Mouse (Mus musculus): ENCODE data around the gene Rimkla. TPM values are rescaled to one million over a fixed set of nuclear protein-coding genes. Genes with fewer than 3 reads are reported as not detected.

The Rimkla gene
- polyA plus RNA-seq, 1 experiment from 2014 or later, result 0.67 TPM

DNA sequence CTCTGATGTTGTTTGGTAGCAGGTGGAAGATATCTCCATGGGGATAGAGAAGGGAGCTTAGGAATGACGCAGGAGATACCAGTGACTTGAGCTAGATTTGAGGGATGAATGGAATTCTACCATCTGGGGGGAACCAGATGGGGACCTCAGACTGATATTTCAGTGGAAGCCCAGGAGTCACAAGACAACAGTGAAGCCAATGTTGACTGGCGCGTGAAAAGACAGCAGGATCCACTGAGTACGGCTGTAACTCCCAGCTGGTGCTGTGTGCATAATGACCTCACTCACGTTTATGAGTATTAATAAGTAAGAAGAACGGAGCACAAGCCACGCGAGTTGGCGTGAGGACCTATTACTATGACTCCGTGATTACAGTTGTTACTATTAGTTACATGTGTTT lies 2.8 kb downstream of the Rimkla start:
- H3K27ac ChIP-seq (replicated peaks; ENCODE audit: low read depth, low read length), result no peak overlapping the region
- WGBS, result 94% methylated on average over 10 of the region's 10 CpGs
- H3K4me1 ChIP-seq (ENCODE audit: control insufficient read depth, insufficient read depth, low read length), result no peaks in the 10 kb centered on the region
- H3K4me2 ChIP-seq (ENCODE audit: low read depth, severe bottlenecking), result no peak overlapping the region
- no peak overlapping the region for H3K9ac ChIP-seq (ENCODE audit: low read length)
- H3K4me3 ChIP-seq (ENCODE audit: low read depth, low read length), result no peak overlapping the region
- no peak for DNase-seq (ENCODE audit: low spot score)
- ATAC-seq (ENCODE audit: insufficient number of reproducible peaks, low FRiP score, low TSS enrichment, low read depth), result no peak
- peaks cover 17% of the 10 kb centered on the region for H3K27me3 ChIP-seq (ENCODE audit: control insufficient read depth, insufficient read depth, low read length)
- H3K9me3 ChIP-seq (ENCODE audit: control insufficient read depth, low read length), result no peaks in the 10 kb centered on the region
- H3K36me3 ChIP-seq (ENCODE audit: control insufficient read depth, insufficient read depth, low read length), result no peaks in the 10 kb centered on the region

DNA sequence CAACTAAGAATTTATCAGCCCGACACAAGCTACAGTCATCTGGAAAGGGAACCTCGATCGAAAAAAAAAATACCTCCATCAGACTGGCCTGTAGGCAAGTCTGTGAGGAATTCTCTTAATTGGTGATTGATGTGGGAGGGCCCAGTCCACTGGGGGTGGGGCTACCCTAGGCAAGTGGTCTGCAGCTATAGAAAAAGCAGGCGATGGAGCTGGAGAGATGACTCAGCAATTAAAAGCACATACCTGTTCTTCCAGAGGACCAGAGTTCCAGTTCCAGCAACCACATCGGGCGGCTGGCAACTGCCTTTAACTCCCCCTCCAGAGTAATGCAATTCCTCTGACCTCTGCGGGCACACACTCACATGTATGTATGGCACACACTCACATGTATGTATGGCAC lies 7.5 kb downstream of the Rimkla start:
- ATAC-seq (ENCODE audit: insufficient number of reproducible peaks, low FRiP score, low TSS enrichment, low read depth), result no peak
- Histone ChIP-seq H3K9me3 (ENCODE audit: control insufficient read depth, low read length) (no peaks in the 10 kb centered on the region), H3K4me2 (ENCODE audit: low read depth, severe bottlenecking) (no peak overlapping the region), H3K27ac (replicated peaks; ENCODE audit: low read depth, low read length) (no peak overlapping the region), H3K27me3 (ENCODE audit: control insufficient read depth, insufficient read depth, low read length) (no peaks in the 10 kb centered on the region), H3K4me3 (ENCODE audit: low read depth, low read length) (no peak overlapping the region), H3K9ac (ENCODE audit: low read length) (no peak overlapping the region), H3K4me1 (ENCODE audit: control insufficient read depth, insufficient read depth, low read length) (no peaks in the 10 kb centered on the region), H3K36me3 (ENCODE audit: control insufficient read depth, insufficient read depth, low read length) (no peaks in the 10 kb centered on the region)
- DNase-seq (ENCODE audit: low spot score), result no peak
- WGBS, result 79% methylated on average over 7 of the region's 7 CpGs

DNA sequence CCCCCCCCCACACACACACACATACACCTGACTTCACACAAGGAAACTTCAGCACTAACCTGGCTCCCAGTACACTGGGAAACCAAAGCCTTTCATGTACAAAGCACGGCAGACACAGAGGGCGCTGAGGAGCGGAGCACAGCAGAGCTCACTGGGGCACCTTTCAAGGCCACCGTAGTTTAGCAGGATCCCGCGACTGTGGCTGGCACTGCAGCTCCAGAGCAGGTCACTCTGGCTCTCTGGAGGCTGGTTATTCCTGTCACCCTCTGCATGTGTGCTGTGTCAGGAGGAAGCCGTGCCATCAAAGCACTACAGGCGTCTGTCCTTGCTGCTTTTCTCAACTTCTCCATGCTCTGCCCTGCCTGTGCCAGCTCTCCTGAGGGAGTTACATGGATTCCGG lies 9.4 kb downstream of the Rimkla start:
- H3K4me3 ChIP-seq (ENCODE audit: low read depth, low read length), result no peak overlapping the region
- ATAC-seq (ENCODE audit: insufficient number of reproducible peaks, low FRiP score, low TSS enrichment, low read depth) (no peak), DNase-seq (ENCODE audit: low spot score) (no peak)
- no peak overlapping the region for H3K27ac ChIP-seq (replicated peaks; ENCODE audit: low read depth, low read length)
- H3K4me1 ChIP-seq (ENCODE audit: control insufficient read depth, insufficient read depth, low read length), result no peaks in the 10 kb centered on the region
- no peak overlapping the region for H3K4me2 ChIP-seq (ENCODE audit: low read depth, severe bottlenecking)
- no peaks in the 10 kb centered on the region for H3K27me3 ChIP-seq (ENCODE audit: control insufficient read depth, insufficient read depth, low read length)
- no peaks in the 10 kb centered on the region for H3K9me3 ChIP-seq (ENCODE audit: control insufficient read depth, low read length)
- WGBS, result 50% methylated on average over 9 of the region's 9 CpGs
- H3K36me3 ChIP-seq (ENCODE audit: control insufficient read depth, insufficient read depth, low read length), result no peaks in the 10 kb centered on the region
- no peak overlapping the region for H3K9ac ChIP-seq (ENCODE audit: low read length)

DNA sequence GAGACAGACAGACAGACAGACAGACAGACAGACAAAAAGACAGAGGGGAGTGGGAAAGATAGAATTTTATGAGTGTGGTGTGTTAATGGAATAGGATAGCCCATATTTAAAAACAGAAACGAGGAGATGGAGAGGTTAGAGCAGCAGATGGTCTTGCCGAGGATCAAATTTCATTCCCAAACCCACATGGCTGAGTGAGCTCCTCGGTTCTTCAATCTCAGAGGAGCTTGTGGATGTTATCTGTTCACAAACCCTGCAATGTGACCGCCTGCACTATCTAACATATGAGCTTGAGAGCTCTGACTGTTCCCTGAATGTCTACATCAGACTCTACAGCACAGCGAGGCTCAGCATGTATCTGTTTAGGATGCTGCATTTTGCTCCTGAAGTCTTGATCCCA lies 19.3 kb downstream of the Rimkla start:
- 43% methylated on average over 5 of the region's 5 CpGs for WGBS
- Histone ChIP-seq H3K9me3 (ENCODE audit: control insufficient read depth, low read length) (no peaks in the 10 kb centered on the region), H3K9ac (ENCODE audit: low read length) (no peak overlapping the region), H3K36me3 (ENCODE audit: control insufficient read depth, insufficient read depth, low read length) (no peaks in the 10 kb centered on the region), H3K27ac (replicated peaks; ENCODE audit: low read depth, low read length) (no peak overlapping the region), H3K4me1 (ENCODE audit: control insufficient read depth, insufficient read depth, low read length) (no peaks in the 10 kb centered on the region), H3K4me2 (ENCODE audit: low read depth, severe bottlenecking) (no peak overlapping the region), H3K4me3 (ENCODE audit: low read depth, low read length) (no peak overlapping the region), H3K27me3 (ENCODE audit: control insufficient read depth, insufficient read depth, low read length) (no peaks in the 10 kb centered on the region)
- ATAC-seq (ENCODE audit: insufficient number of reproducible peaks, low FRiP score, low TSS enrichment, low read depth) (no peak), DNase-seq (ENCODE audit: low spot score) (no peak)

DNA sequence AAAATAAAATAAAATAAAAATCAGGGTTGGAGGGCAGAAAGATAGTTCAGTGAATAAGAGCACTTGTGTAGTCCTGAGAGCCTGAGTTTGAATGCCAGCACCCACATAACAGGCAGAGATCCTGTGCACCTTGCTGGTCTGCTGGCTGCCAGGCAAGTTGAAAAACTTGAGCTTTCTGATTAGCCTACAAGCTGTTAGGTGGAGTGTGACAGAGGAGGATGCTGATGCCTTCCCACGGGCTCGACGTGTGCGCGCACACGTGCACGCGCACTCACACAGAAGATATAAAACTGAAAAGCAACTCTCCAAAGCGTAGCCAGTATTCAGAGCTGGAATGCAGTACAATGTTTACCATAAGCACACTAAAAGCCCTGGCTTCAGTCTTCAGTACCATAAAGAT lies 19.9 kb downstream of the Rimkla start:
- DNase-seq (ENCODE audit: low spot score) (no peak), ATAC-seq (ENCODE audit: insufficient number of reproducible peaks, low FRiP score, low TSS enrichment, low read depth) (no peak)
- Histone ChIP-seq H3K9me3 (ENCODE audit: control insufficient read depth, low read length) (no peaks in the 10 kb centered on the region), H3K4me3 (ENCODE audit: low read depth, low read length) (no peak overlapping the region), H3K4me1 (ENCODE audit: control insufficient read depth, insufficient read depth, low read length) (no peaks in the 10 kb centered on the region), H3K4me2 (ENCODE audit: low read depth, severe bottlenecking) (no peak overlapping the region), H3K36me3 (ENCODE audit: control insufficient read depth, insufficient read depth, low read length) (no peaks in the 10 kb centered on the region), H3K27ac (replicated peaks; ENCODE audit: low read depth, low read length) (no peak overlapping the region), H3K27me3 (ENCODE audit: control insufficient read depth, insufficient read depth, low read length) (no peaks in the 10 kb centered on the region), H3K9ac (ENCODE audit: low read length) (no peak overlapping the region)
- WGBS, result 89% methylated on average over 9 of the region's 9 CpGs

DNA sequence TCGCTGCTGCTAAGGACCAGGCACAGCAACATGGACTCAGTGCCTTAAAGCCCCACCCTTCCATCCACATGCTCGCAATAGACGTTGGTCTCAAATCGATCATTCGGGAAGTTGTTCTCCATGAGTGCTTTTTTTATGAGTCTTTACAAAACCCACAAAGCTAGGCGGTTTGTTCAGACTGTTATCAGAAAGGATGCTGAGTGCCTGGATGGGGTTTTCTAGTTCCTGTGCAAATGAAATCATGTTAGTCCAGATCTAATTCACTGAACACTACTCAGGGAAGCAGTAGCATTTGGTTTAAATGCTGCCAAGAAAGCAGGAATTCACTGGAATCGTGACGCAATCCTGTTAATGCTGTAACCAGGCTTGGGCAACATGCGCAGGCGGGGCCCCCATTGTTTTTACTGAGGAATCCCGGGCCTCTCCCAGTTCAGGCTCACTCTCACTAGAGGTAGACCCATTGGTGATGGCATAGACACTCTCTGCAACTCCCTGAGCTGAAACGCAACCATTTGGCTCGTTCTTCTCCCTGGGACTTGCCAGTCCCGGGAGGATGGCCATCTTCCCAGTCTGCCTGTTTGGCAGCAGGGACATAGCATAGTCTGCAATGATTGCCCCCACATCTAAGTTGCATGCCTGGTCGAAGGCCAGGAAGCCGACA lies 24.6 kb downstream of the Rimkla start:
- Histone ChIP-seq H3K4me3 (ENCODE audit: low read depth, low read length) (no peak overlapping the region), H3K27ac (replicated peaks; ENCODE audit: low read depth, low read length) (no peak overlapping the region), H3K36me3 (ENCODE audit: control insufficient read depth, insufficient read depth, low read length) (no peaks in the 10 kb centered on the region), H3K9me3 (ENCODE audit: control insufficient read depth, low read length) (no peaks in the 10 kb centered on the region), H3K4me2 (ENCODE audit: low read depth, severe bottlenecking) (no peak overlapping the region), H3K4me1 (ENCODE audit: control insufficient read depth, insufficient read depth, low read length) (peaks cover 6% of the 10 kb centered on the region; the same call in 1 of the 2 replicates), H3K9ac (ENCODE audit: low read length) (no peak overlapping the region), H3K27me3 (ENCODE audit: control insufficient read depth, insufficient read depth, low read length) (no peaks in the 10 kb centered on the region)
- WGBS, result 89% methylated on average over 16 of the region's 16 CpGs
- ATAC-seq (ENCODE audit: insufficient number of reproducible peaks, low FRiP score, low TSS enrichment, low read depth), result no peak
- DNase-seq (ENCODE audit: low spot score), result no peak

DNA sequence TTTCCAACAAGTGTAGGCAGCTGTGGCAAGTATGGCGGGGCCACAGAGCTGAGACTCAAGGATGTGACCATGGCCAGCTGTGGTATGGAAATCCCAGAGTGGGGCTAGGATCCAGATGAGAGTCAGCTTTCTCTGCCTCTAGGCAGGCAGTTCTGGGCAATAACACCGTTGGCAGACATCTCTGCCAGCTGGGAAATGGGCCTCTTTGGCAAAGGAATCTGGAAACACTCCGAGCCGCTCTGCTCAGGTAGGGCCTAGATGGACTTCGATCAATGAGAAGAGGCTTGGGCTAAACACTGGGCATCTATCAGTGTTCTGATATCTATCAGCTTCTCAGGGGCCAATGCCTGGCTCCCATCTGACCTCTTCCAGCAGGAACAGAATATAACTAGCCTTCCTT lies 26.6 kb downstream of the Rimkla start:
- no peaks in the 10 kb centered on the region for H3K36me3 ChIP-seq (ENCODE audit: control insufficient read depth, insufficient read depth, low read length)

DNA sequence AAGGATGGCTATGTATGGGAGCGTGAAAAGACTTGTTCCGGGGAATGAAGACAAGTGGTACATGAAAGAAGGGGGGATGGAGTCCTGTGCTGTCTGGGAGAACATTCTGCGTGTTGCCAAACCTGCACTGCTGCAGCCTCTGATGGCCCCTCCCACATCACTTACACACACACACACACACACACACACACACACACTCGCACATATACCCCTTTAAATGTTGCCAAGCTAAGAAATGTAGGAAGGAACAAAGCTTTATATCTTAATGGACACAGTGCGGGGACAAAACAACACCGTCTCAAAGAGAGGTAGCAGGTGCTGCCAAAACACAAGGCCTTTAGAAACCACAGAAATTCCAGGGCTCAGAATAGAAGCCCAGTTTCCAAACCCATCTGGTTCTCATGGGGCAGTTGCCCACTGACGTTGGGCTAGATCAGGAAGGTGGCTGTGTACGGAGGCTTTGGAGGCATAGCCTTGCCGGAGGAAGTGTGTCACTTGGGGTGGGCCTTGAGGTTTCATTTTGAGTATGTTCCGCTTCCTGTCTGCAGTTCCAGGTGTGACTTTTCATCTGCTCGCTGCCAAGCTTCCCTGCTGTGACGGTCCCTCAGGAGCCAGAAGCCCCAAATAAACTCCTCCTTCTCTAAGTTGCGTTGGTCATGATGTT lies 28.5 kb downstream of the Rimkla start:
- H3K4me1 ChIP-seq (ENCODE audit: control insufficient read depth, insufficient read depth, low read length), result peaks cover 7% of the 10 kb centered on the region; the same call in 1 of the 2 replicates
- H3K9ac ChIP-seq (ENCODE audit: low read length), result no peak overlapping the region
- H3K27ac ChIP-seq (replicated peaks; ENCODE audit: low read depth, low read length), result no peak overlapping the region
- no peaks in the 10 kb centered on the region for H3K36me3 ChIP-seq (ENCODE audit: control insufficient read depth, insufficient read depth, low read length)
- WGBS, result 80% methylated on average over 13 of the region's 13 CpGs
- no peaks in the 10 kb centered on the region for H3K9me3 ChIP-seq (ENCODE audit: control insufficient read depth, low read length)
- no peak overlapping the region for H3K4me2 ChIP-seq (ENCODE audit: low read depth, severe bottlenecking)
- no peak overlapping the region for H3K4me3 ChIP-seq (ENCODE audit: low read depth, low read length)
- ATAC-seq (ENCODE audit: insufficient number of reproducible peaks, low FRiP score, low TSS enrichment, low read depth), result no peak
- no peak for DNase-seq (ENCODE audit: low spot score)
- no peaks in the 10 kb centered on the region for H3K27me3 ChIP-seq (ENCODE audit: control insufficient read depth, insufficient read depth, low read length)

More for the DNA sequence above, 26.6 kb downstream of the Rimkla start:
- no peak for ATAC-seq (ENCODE audit: insufficient number of reproducible peaks, low FRiP score, low TSS enrichment, low read depth)
- no peak for DNase-seq (ENCODE audit: low spot score)
- 90% methylated on average over 5 of the region's 5 CpGs for WGBS
- Histone ChIP-seq H3K27me3 (ENCODE audit: control insufficient read depth, insufficient read depth, low read length) (no peaks in the 10 kb centered on the region), H3K27ac (replicated peaks; ENCODE audit: low read depth, low read length) (no peak overlapping the region), H3K4me3 (ENCODE audit: low read depth, low read length) (no peak overlapping the region), H3K4me1 (ENCODE audit: control insufficient read depth, insufficient read depth, low read length) (peaks cover 7% of the 10 kb centered on the region; the same call in 1 of the 2 replicates), H3K4me2 (ENCODE audit: low read depth, severe bottlenecking) (no peak overlapping the region), H3K9ac (ENCODE audit: low read length) (no peak overlapping the region), H3K9me3 (ENCODE audit: control insufficient read depth, low read length) (no peaks in the 10 kb centered on the region)

All from limb, embryonic 11.5 days (tissue).